Mouse (Mus musculus) CH12.LX (cell line): Measurements from ENCODE around the gene Scd2. TPM values are rescaled to one million over a fixed set of nuclear protein-coding genes. Genes with fewer than 3 reads are reported as not detected.

Source experiments
- DNase-seq: peaks from one replicate; pipeline ENCODE4 v3.0.0-alpha.2; 2013; ENCODE audit errors: extremely low read depth
- H3K27ac ChIP-seq: 2 replicates; pipeline ENCODE4 v1.5.1; 2012; ENCODE audit warnings: low read depth, mild to moderate bottlenecking, control low read depth, moderate library complexity; ENCODE audit not compliant: insufficient read depth
- H3K27me3 ChIP-seq: replicated peaks from 2 replicates; pipeline ENCODE3; 2012; ENCODE audit warnings: inconsistent platforms
- H3K36me3 ChIP-seq, 2 experiments: replicated peaks in 1 of 2; 2 replicates each; pipeline versions ENCODE3 to v1.6.1; 2012; ENCODE audit warnings: inconsistent platforms in 1 of 2, low read length in 1 of 2, mild to moderate bottlenecking in 1 of 2, mixed read lengths in 1 of 2, moderate library complexity in 1 of 2; ENCODE audit not compliant: control insufficient read depth in 1 of 2, insufficient read depth in 1 of 2
- H3K4me1 ChIP-seq, 2 experiments: 2 replicates each; pipeline ENCODE4 v1.6.1; 2012; ENCODE audit warnings: inconsistent platforms in 1 of 2, moderate library complexity in 1 of 2; ENCODE audit not compliant: insufficient read depth in 2 of 2, control insufficient read depth in 1 of 2
- H3K4me2 ChIP-seq: 2 replicates; pipeline ENCODE4 v1.6.1; 2012; ENCODE audit warnings: low read depth, mild to moderate bottlenecking, control low read depth; ENCODE audit not compliant: poor library complexity, insufficient read depth, severe bottlenecking
- H3K4me3 ChIP-seq, 3 experiments: fragments of 150-350 bp in 1 of 3; sonication (generic) in 1 of 3; replicated peaks in 1 of 3; 2 replicates each; pipeline versions ENCODE3 to v1.5.1; 2011 to 2012; ENCODE audit warnings: low read depth in 2 of 3, low read length in 2 of 3, mild to moderate bottlenecking in 2 of 3, moderate library complexity in 2 of 3, control low read depth in 1 of 3, improper control_type of control experiment in 1 of 3, inconsistent platforms in 1 of 3, mixed read lengths in 1 of 3; ENCODE audit not compliant: poor library complexity in 1 of 3
- H3K79me2 ChIP-seq: replicated peaks from 2 replicates; pipeline ENCODE4 v1.6.1; 2012; ENCODE audit warnings: mild to moderate bottlenecking, moderate library complexity; ENCODE audit not compliant: control insufficient read depth, poor library complexity, insufficient read depth, severe bottlenecking; ENCODE audit errors: extremely low read depth
- H3K9ac ChIP-seq: 2 replicates; pipeline ENCODE4 v1.6.1; 2012; ENCODE audit warnings: low read depth, mild to moderate bottlenecking, control low read depth, moderate library complexity; ENCODE audit not compliant: insufficient read depth
- H3K9me3 ChIP-seq: replicated peaks from 2 replicates; pipeline ENCODE3; 2012; ENCODE audit warnings: low read length, inconsistent platforms, mixed read lengths
- BHLHE40 ChIP-seq: IDR thresholded peaks from 2 replicates; pipeline ENCODE4 v1.6.1; 2011; ENCODE audit warnings: mild to moderate bottlenecking, low read depth, low read length, improper control_type of control experiment
- CHD2 ChIP-seq: IDR thresholded peaks from 2 replicates; pipeline ENCODE4 v1.6.1; 2011; ENCODE audit warnings: low read length, improper control_type of control experiment
- EP300 ChIP-seq: IDR thresholded peaks from 2 replicates; pipeline ENCODE4 v1.6.1; 2011; ENCODE audit warnings: low read length, improper control_type of control experiment
- ETS1 ChIP-seq: conservative IDR thresholded peaks from 2 replicates; pipeline ENCODE4 v1.6.1; 2012; ENCODE audit warnings: low read depth, mild to moderate bottlenecking, inconsistent platforms, low read length, improper control_type of control experiment, moderate library complexity
- GABPA ChIP-seq: IDR thresholded peaks from 2 replicates; pipeline ENCODE4 v1.6.1; 2012; ENCODE audit warnings: low read depth, low read length, improper control_type of control experiment, inconsistent platforms; ENCODE audit not compliant: insufficient replicate concordance
- HCFC1 ChIP-seq: IDR thresholded peaks from 2 replicates; pipeline ENCODE4 v1.6.1; 2012; ENCODE audit warnings: low read depth, mild to moderate bottlenecking, inconsistent platforms, low read length, improper control_type of control experiment
- MAFK ChIP-seq: IDR thresholded peaks from 2 replicates; pipeline ENCODE4 v1.6.1; 2011; ENCODE audit warnings: low read length, improper control_type of control experiment; ENCODE audit not compliant: insufficient replicate concordance
- NELFE ChIP-seq: IDR thresholded peaks from 2 replicates; pipeline ENCODE4 v1.6.1; 2011; ENCODE audit warnings: low read depth, low read length, improper control_type of control experiment
- NRF1 ChIP-seq: IDR thresholded peaks from 2 replicates; pipeline ENCODE4 v1.6.1; 2014; ENCODE audit warnings: low read depth, mild to moderate bottlenecking, inconsistent platforms, low read length, improper control_type of control experiment, moderate library complexity
- PAX5 ChIP-seq: IDR thresholded peaks from 2 replicates; pipeline ENCODE4 v1.6.1; 2012; ENCODE audit warnings: low read length, inconsistent platforms, mixed read lengths
- POLR2A ChIP-seq: IDR thresholded peaks from 2 replicates; pipeline ENCODE4 v1.6.1; 2011; ENCODE audit warnings: low read depth, mild to moderate bottlenecking, improper control_type of control experiment, low read length
- RAD21 ChIP-seq: IDR thresholded peaks from 2 replicates; pipeline ENCODE4 v1.6.1; 2011; ENCODE audit warnings: low read depth, mild to moderate bottlenecking, low read length, improper control_type of control experiment, moderate library complexity
- SIN3A ChIP-seq: IDR thresholded peaks from 2 replicates; pipeline ENCODE4 v1.6.1; 2012; ENCODE audit warnings: low read length, improper control_type of control experiment, inconsistent platforms
- TBP ChIP-seq: conservative IDR thresholded peaks from 2 replicates; pipeline ENCODE4 v1.6.1; 2011; ENCODE audit warnings: low read depth, low read length, improper control_type of control experiment
- TCF12 ChIP-seq: IDR thresholded peaks from 2 replicates; pipeline ENCODE4 v1.6.1; 2014; ENCODE audit warnings: low read depth, mild to moderate bottlenecking, inconsistent platforms, low read length, improper control_type of control experiment
- USF1 ChIP-seq: IDR thresholded peaks from 2 replicates; pipeline ENCODE4 v1.6.1; 2014; ENCODE audit warnings: low read depth, mild to moderate bottlenecking, inconsistent platforms, low read length, improper control_type of control experiment
- ZC3H11A ChIP-seq: IDR thresholded peaks from 2 replicates; pipeline ENCODE4 v1.6.1; 2012; ENCODE audit warnings: low read depth, mild to moderate bottlenecking, inconsistent platforms, low read length, improper control_type of control experiment
- ZKSCAN1 ChIP-seq: IDR thresholded peaks from 2 replicates; pipeline ENCODE4 v1.6.1; 2012; ENCODE audit warnings: low read depth, inconsistent platforms, low read length, improper control_type of control experiment, borderline replicate concordance
- ZNF384 ChIP-seq: IDR thresholded peaks from 2 replicates; pipeline ENCODE4 v1.6.1; 2012; ENCODE audit warnings: low read depth, low read length, improper control_type of control experiment, inconsistent platforms
- dilution Hi-C: fragments of 300-500 bp; cut with MboI; formaldehyde crosslinking; loops from 2 replicates; pipeline ENCODE4 v1.14.3; 2020; ENCODE audit warnings: low sequenced_read_pairs; ENCODE audit not compliant: extremely low pct_unique_long_range_greater_than_20kb, extremely low pct_ligation_motif_present
- in situ Hi-C: fragments of 300-500 bp; cut with MboI; formaldehyde crosslinking; loops from 3 replicates; pipeline ENCODE4 v1.14.3; 2019; ENCODE audit warnings: low sequenced_read_pairs, low pct_ligation_motif_present, low pct_unique_long_range_greater_than_20kb, mixed read lengths
- polyA plus RNA-seq: library from polyadenylated mRNA; unstranded; fragments of >175 nt; gene quantifications from 2 replicates; pipeline ENCODE4 v1.2.1, GENCODE M21; 2012; ENCODE audit warnings: low read depth; ENCODE audit not compliant: insufficient read length
- total RNA-seq, 2 experiments: library from RNA; depleted of rRNA; stranded (reverse); fragments of 300-350 nt in 1 of 2; fragments of >200 nt in 1 of 2; gene quantifications; 2 replicates each; pipeline ENCODE4 v1.2.3; 2012 to 2014

Gene Scd2
- total and polyA plus RNA-seq, 3 experiments: 205 to 408 (median 212) TPM

GRCm38 (mm10) chr19:44311306-44312006 is 18.0 kb downstream of the Scd2 start:
- Histone ChIP-seq H3K4me2 (no peak overlapping the region), H3K79me2 (no peaks in the 10 kb centered on the region), H3K27ac (no peak overlapping the region), H3K27me3 (no peaks in the 10 kb centered on the region), H3K36me3 (peaks cover 20 to 29% of the 10 kb centered on the region in 2 experiments), H3K9me3 (no peaks in the 10 kb centered on the region), H3K9ac (no peak overlapping the region), H3K4me1 (peaks cover 0 to 16% of the 10 kb centered on the region in 2 experiments; a peak in 3 of 4 replicates), H3K4me3 (no peak overlapping the region)
- in situ Hi-C loops: no loop called here
- dilution Hi-C loops: no loop called here
- TF ChIP-seq GABPA (no peak), PAX5 (no peak), ZNF384 (no peak)
- DNase-seq: no peak

GRCm38 (mm10) chr19:44312007-44312360 is 18.5 kb downstream of the Scd2 start:
- Histone ChIP-seq H3K4me2 (no peak overlapping the region), H3K9me3 (no peaks in the 10 kb centered on the region)
- dilution Hi-C loops: no loop called here
- TF ChIP-seq CHD2 (no peak), ZNF384 (no peak), RAD21 (no peak), NRF1 (no peak), ZKSCAN1 (no peak), ETS1 (no peak), HCFC1 (no peak), ZC3H11A (no peak), NELFE (no peak), BHLHE40 (no peak), TBP (no peak), USF1 (no peak), TCF12 (no peak), MAFK (no peak), POLR2A (no peak), EP300 (no peak), SIN3A (no peak)
- TF ChIP-seq, all 38 proteins: peak for 0
- Histone ChIP-seq H3K79me2 (no peaks in the 10 kb centered on the region), H3K4me3 (no peak overlapping the region), H3K4me1 (peaks cover 0 to 16% of the 10 kb centered on the region in 2 experiments; a peak in 3 of 4 replicates), H3K9ac (no peak overlapping the region), H3K27ac (no peak overlapping the region), H3K27me3 (no peaks in the 10 kb centered on the region), H3K36me3 (peaks cover 15 to 24% of the 10 kb centered on the region in 2 experiments)
- in situ Hi-C loops: no loop called here
- DNase-seq: no peak
